Mouse (Mus musculus) urinary bladder, adult 18-20 months (tissue): ENCODE results near the gene Tbc1d16.
"Not testable (repeated sequence)": the region's sequence is repeated elsewhere in the genome, so short reads cannot be mapped to it uniquely, and the experiment has no call there.

Experiments
- DNase-seq, 2 experiments: peaks; one replicate each; pipeline ENCODE4 v3.0.0; 2022; ENCODE audit warnings: low spot score in 2 of 2, mixed read lengths in 2 of 2

Gene Tbc1d16

GRCm38 (mm10) chr11:119116992-119117391, 111.3 kb downstream of the Tbc1d16 start:
- DNase-seq, result no peak

- no peak for DNase-seq
Measured at GRCm38 (mm10) chr11:119112721-119113120, 115.6 kb downstream of the Tbc1d16 start.

- DNase-seq, result no peak
Measured at GRCm38 (mm10) chr11:119111345-119111744, 117.0 kb downstream of the Tbc1d16 start.

GRCm38 (mm10) chr11:119109415-119110071, 118.8 kb downstream of the Tbc1d16 start:
- no peak for DNase-seq

- no peak for DNase-seq
Measured at GRCm38 (mm10) chr11:119108573-119109263, 119.6 kb downstream of the Tbc1d16 start.

- DNase-seq, result no peak
Measured at GRCm38 (mm10) chr11:119106289-119106688, 122.0 kb downstream of the Tbc1d16 start.

GRCm38 (mm10) chr11:119105748-119106147, 122.6 kb downstream of the Tbc1d16 start:
- DNase-seq, result no peak

GRCm38 (mm10) chr11:119105071-119105609, 123.2 kb downstream of the Tbc1d16 start:
- no peak for DNase-seq

- DNase-seq, result no peak
Measured at GRCm38 (mm10) chr11:119103991-119104390, 124.3 kb downstream of the Tbc1d16 start.

GRCm38 (mm10) chr11:119100355-119100754, 127.9 kb downstream of the Tbc1d16 start:
- DNase-seq, result not testable (repeated sequence)

GRCm38 (mm10) chr11:119098202-119098601, 130.1 kb downstream of the Tbc1d16 start:
- DNase-seq, result no peak

- DNase-seq, result no peak
Measured at GRCm38 (mm10) chr11:119095441-119095840, 132.9 kb downstream of the Tbc1d16 start.

- DNase-seq, result no peak
Measured at GRCm38 (mm10) chr11:119093322-119093721, 135.0 kb downstream of the Tbc1d16 start.
